Mouse (Mus musculus) frontal cortex, adult (tissue): ENCODE results near the gene Smpdl3a.

Source experiments
- ATAC-seq: cut with Nextera tagmentation; 2 replicates; pipeline ENCODE4 v1.9.2; 2017; ENCODE audit warnings: mild to moderate bottlenecking, moderate library complexity, mixed read lengths; ENCODE audit not compliant: low TSS enrichment

Gene Smpdl3a

GRCm38 (mm10) chr10:57819209-57819608, 25.1 kb downstream of the Smpdl3a start:
- peak; percentile 70 for ATAC-seq

GRCm38 (mm10) chr10:57822473-57822872, 28.3 kb downstream of the Smpdl3a start:
- ATAC-seq = no peak

GRCm38 (mm10) chr10:57828649-57829048, 34.5 kb downstream of the Smpdl3a start:
- ATAC-seq = peak; percentile 23; the same call in 1 of the 2 replicates

- ATAC-seq = peak; percentile 88; the same call in 1 of the 2 replicates
Measured at GRCm38 (mm10) chr10:57829621-57830020, 35.5 kb downstream of the Smpdl3a start.

- ATAC-seq = no peak
Measured at GRCm38 (mm10) chr10:57835094-57835493, 41.0 kb downstream of the Smpdl3a start.

- no peak for ATAC-seq
Measured at GRCm38 (mm10) chr10:57835982-57836381, 41.8 kb downstream of the Smpdl3a start.

- ATAC-seq = peak; percentile 77
Measured at GRCm38 (mm10) chr10:57841638-57842509, 47.7 kb downstream of the Smpdl3a start.

- peak; percentile 81 for ATAC-seq
Measured at GRCm38 (mm10) chr10:57847916-57848682, 54.0 kb downstream of the Smpdl3a start.
